Mouse (Mus musculus) forelimb bud, embryonic 11.5 days (tissue): ENCODE measurements around the gene Dpysl5.
"Not testable (repeated sequence)": the region's sequence is repeated elsewhere in the genome, so short reads cannot be mapped to it uniquely, and the experiment has no call there.

Experiments
- DNase-seq: peaks from one replicate; pipeline ENCODE4 v3.0.0-alpha.2; 2012; ENCODE audit warnings: low read depth, low spot score

The Dpysl5 gene

GRCm38 (mm10) chr5:30711147-30712001 lies at the start of gene Dpysl5:
Dpysl5 (plus strand) TSS chr5:30711564.
- peak; percentile 79 for DNase-seq

GRCm38 (mm10) chr5:30665360-30665759 lies 46.0 kb upstream of the Dpysl5 start:
- DNase-seq: no peak

GRCm38 (mm10) chr5:30665968-30666367 lies 45.4 kb upstream of the Dpysl5 start:
- no peak for DNase-seq

- DNase-seq: peak; percentile 96
Measured at GRCm38 (mm10) chr5:30666391-30667195, 44.8 kb upstream of the Dpysl5 start, which contains the start of gene Cenpa. Cenpa (plus strand) TSS chr5:30666777.

- DNase-seq: no peak
Measured at GRCm38 (mm10) chr5:30667215-30667614, 44.1 kb upstream of the Dpysl5 start.

- no peak for DNase-seq
Measured at GRCm38 (mm10) chr5:30667686-30668085, 43.7 kb upstream of the Dpysl5 start.

GRCm38 (mm10) chr5:30668637-30669495 lies 42.5 kb upstream of the Dpysl5 start:
- no peak for DNase-seq

- no peak for DNase-seq
Measured at GRCm38 (mm10) chr5:30669496-30669830, 41.9 kb upstream of the Dpysl5 start.

GRCm38 (mm10) chr5:30670091-30670490 lies 41.3 kb upstream of the Dpysl5 start:
- no peak for DNase-seq

- no peak for DNase-seq
Measured at GRCm38 (mm10) chr5:30674001-30674400, 37.4 kb upstream of the Dpysl5 start.

- DNase-seq: no peak
Measured at GRCm38 (mm10) chr5:30676800-30677199, 34.6 kb upstream of the Dpysl5 start.

GRCm38 (mm10) chr5:30678069-30678468 lies 33.3 kb upstream of the Dpysl5 start:
- not testable (repeated sequence) for DNase-seq

GRCm38 (mm10) chr5:30678722-30679296 lies 32.6 kb upstream of the Dpysl5 start:
- no peak for DNase-seq

GRCm38 (mm10) chr5:30679593-30679992 lies 31.8 kb upstream of the Dpysl5 start:
- no peak for DNase-seq

- DNase-seq: no peak
Measured at GRCm38 (mm10) chr5:30681970-30682369, 29.4 kb upstream of the Dpysl5 start.

GRCm38 (mm10) chr5:30682967-30683600 lies 28.3 kb upstream of the Dpysl5 start:
- DNase-seq: no peak

- DNase-seq: no peak
Measured at GRCm38 (mm10) chr5:30683993-30684392, 27.4 kb upstream of the Dpysl5 start.

- DNase-seq: no peak
Measured at GRCm38 (mm10) chr5:30686781-30687180, 24.6 kb upstream of the Dpysl5 start.

- DNase-seq: no peak
Measured at GRCm38 (mm10) chr5:30700361-30701000, 10.9 kb upstream of the Dpysl5 start.

- not testable (repeated sequence) for DNase-seq
Measured at GRCm38 (mm10) chr5:30701373-30701772, 10.0 kb upstream of the Dpysl5 start.
